Mouse (Mus musculus) kidney, adult 9 months (tissue): ENCODE results near the gene Fam216b.

Experiments
- DNase-seq: peaks from one replicate; pipeline ENCODE4 v3.0.0; 2022

The Fam216b gene

GRCm38 (mm10) chr14:78041886-78042526, 46.8 kb downstream of the Fam216b start:
- no peak for DNase-seq

- DNase-seq = no peak
Observed at GRCm38 (mm10) chr14:78040643-78041042, 48.2 kb downstream of the Fam216b start.

GRCm38 (mm10) chr14:78038876-78039275, 49.9 kb downstream of the Fam216b start:
- DNase-seq = no peak
